Mouse (Mus musculus) spleen, postnatal 10 days (tissue): ENCODE measurements around the gene Medag.
A peak's percentile ranks its signal among the peaks of the same experiment; 100 is the strongest.

Experiments used
- DNase-seq, 2 experiments: peaks; one replicate each; pipeline ENCODE4 v3.0.0; 2021 to 2022; ENCODE audit warnings: low spot score in 2 of 2

Medag gene

DNA sequence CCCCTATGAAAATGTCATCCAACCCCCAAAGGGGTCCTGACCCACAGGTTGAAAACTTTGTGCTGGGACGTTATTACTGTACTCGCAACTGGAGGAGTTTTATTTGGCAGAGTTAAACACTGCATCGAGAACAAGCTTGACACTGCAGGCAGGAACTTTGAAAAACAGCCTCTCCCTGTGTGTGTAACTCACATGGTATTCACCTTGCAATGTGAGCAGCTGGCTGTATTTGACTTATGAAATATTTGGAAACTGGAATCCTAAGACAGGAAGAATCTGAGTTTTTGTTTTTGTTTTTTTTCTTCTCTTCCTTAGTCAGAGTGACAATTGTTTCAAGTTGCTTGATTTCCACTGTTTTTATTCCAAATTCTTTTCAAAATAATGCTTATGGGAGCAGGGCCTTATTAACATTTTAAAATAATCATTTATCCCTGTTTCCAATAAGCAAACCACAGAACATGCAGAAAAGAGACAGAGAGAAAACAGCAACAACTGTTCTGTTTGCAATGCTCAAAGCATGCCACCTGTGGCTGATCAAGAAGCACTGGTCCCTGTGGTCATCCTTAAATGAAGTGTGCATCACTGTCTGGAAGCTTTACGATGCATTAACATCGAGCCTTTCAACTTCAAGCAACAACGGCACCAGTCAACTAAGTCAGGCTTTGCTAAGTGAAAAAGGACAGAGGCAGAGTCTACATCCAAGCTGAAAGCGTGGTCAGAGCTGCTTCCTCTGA lies 26.2 kb upstream of the Medag start:
- DNase-seq = no peak

DNA sequence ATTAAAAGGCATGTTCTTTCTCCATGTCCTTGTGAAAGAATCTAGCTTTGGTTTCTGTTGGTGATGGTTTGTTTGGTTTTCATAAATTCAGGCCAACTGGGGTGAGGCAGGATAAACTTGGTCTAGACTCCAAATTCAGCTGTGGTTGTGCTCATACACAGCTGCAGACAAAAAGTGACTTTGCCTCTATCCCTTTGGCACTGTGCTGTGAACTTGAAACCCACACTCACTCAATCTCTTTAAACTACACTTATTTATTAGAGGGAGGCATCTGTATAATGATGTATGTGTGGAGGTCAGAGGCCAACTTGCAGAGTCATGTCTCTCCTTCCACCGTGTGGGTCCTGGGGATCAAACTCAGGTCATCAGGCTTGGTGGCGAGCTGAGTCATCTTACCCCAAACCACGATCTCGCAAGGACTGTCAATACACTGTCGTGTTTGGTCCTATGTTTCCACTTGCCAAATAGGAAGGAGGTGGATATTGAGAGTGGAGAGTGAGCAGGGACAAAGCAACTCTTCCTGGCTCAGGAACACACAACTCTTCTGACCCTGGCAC lies 25.2 kb upstream of the Medag start:
- DNase-seq = no peak

DNA sequence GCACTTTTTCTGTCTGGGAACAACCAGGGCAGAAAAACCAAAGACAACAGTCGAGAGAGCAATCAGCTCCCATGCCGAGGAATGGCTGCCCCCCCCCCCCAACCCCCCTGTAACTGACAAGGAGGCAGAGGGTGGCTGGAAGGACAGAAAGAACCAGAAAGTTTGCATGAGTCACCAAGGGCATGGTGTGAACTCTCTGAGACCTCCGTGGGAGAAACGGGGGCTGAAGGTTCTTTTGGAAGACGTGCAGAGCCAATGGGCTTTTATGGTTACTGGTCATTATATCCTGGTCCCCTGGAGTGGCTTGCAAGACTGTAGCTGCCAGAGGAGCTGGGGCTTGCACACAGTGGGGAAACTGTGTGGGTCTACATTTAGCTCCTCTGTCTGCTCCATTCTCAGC lies 22.6 kb upstream of the Medag start:
- no peak for DNase-seq

DNA sequence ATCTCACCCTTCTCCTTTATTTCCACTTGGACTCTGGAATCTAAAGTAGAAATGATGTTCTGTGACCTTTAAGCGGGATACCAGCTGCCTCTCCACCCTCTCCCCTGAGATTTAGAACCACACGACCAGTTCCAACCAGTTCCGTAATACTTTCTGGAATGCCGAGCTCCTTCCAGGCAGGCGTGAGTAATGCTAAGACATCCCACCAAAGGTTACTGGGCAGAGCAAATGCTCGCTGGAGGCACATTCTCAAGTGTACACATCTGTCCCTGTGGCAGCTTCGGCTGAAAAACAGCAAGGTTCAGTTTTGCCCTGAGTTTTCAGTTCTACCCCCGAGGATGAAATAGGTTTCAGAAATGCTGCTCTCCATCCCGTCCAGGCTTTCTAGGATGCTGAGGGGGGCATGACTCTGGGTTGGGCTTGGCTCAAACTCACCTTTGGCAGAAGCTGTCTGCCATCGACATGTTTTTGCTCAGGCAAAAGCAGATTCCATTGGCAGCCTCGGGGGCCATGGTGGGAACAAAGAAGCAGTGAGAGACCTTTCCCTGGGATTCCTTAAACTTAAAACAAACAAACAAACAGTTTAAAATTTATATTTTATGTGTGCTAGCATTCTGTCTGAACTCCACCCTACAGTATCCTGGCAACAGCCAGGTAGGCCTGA lies 21.9 kb upstream of the Medag start:
- DNase-seq = no peak

DNA sequence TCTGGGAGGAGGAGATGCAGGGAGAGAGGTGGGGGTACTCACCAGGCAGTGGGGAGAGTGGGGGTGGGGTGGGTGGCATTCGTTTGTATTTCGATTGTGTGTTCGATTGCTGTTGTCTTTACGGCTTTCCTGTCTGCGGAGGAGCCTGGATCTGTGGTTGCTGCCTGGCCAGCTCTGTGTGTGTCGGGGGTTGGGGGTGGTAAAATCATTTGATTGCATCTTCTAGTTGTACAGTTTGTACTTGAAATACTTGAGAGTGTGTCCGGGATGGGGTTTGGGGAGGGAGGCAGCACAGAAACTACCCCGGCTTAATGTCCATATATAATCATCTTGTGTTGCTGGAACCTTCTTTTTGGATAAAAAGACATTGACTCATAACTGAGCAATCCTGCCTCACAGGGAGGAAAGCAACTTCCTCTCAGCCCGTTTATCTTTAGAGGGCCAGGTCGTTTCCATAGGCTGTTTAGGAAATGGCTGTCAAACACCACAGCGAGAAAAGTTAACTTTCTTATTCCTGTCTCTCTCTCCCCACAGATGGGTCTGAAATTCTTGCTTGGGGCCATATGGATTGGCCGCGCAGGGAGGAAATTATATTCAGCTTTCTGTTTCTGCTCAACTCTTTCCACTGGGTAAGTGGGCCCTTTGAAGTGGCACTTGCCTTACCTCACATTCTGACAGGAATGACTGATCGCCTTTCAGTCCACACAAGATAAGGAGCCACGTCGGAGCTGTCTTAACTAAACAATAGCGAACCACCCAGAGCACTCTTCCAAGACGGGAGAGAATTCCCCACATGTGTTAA lies 19.8 kb upstream of the Medag start:
- no peak for DNase-seq

DNA sequence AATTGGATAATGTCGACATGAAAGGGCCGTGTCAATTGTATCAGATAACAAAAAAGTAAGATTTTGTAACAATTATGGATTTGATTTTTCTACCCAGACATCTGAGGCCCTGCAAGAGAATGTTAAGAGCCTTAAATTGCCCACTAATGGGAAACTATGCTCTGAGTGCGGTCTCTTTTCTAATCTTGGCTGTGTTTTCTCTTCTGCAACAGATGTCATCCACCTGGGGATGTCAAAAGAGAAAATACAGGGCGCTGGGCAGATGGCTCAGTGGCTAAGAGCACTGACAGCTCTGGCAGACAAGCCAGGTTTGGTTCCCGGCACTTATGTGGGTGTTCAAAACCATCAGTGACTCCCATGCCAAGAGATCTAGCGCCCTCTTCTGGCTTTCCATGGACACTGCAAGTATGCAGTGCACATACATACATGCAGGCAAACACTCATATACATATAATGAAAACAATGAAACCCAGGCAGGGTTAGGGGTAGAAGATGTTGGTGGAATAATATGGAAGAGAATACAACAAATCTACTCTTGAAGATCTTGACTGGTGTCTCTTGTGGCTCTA lies 19.0 kb upstream of the Medag start:
- no peak for DNase-seq

DNA sequence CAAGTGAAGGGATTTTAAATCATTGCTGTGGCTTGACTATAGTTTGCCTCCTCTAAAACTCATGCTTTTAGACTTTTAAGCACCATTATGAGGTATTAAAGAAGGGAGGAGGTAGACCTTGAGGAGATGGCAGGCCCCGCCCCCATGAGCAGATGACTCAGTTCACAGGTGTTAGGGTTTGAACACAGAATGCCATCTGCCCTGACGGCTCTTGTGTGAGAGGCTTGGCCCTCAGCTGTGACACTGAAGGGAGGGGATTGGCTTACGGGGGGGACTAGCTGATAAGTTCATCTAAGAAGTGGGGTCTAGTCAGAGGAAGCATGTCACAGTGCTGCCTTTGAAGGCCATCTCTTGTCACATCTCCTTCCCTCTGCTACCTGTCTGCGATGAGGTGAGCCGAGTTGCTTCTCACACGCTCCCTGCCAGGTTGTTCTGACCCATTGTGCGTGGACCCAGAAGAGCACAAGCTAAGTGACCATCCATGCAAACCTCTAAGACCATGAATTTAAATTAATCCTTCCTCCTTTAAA lies 10.0 kb upstream of the Medag start:
- DNase-seq = no peak

DNA sequence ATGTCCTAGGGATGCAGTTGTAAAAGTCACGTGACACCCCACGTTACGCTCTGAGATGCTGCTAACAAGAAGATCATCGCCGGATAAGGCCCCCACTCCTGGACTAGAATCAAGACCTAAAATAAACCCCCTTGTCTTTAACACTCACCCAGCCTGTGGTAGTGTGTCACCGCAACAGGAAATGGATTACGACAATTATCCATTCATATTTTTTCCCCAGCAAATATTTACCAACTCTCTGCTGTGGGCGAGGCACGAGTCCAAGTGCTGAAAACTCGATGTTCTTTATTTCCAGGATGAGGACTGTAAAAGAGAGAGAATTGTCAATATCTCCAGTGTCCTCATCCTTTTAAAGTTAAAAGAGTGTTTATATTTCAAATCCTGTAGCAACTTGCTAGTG lies 9.5 kb upstream of the Medag start:
- DNase-seq = no peak

DNA sequence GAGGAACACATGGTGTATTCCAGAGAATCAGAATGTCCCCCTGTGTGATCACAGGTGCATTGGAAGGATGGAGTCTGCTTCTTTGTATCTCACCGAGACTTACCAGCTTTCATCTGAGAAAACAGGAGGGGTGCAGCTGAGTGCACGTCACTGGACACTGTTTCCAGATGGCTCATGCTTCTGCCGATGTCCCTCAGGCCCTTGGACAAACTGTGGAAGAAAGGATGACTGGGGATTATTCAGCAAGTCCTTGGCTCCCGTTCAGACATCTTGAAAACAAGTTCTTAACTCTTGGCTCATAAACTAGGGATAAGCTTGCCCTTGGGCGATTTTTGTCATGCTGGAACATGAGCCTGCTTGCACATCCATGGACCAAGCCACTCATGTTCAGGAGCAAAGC lies 8.2 kb upstream of the Medag start:
- DNase-seq = no peak

DNA sequence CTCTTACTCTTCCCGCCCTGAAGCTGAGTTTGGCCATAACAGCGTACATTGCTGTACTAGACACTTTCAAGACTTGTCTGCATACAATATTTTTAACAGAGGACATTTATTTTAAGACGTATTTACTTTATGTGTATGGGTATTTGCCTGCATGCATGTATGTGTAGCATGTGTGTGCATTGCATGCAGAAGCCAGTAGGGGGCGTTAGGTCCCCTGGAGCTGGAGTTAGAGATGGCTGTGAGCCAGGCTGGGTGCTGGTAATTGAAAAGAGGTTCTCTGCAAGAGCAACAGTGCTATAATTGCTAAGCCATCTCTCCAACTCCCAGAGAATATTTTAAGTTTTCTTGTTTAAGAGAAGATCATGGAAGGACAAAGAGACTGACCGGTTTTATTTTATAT lies 6.8 kb upstream of the Medag start:
- no peak for DNase-seq

DNA sequence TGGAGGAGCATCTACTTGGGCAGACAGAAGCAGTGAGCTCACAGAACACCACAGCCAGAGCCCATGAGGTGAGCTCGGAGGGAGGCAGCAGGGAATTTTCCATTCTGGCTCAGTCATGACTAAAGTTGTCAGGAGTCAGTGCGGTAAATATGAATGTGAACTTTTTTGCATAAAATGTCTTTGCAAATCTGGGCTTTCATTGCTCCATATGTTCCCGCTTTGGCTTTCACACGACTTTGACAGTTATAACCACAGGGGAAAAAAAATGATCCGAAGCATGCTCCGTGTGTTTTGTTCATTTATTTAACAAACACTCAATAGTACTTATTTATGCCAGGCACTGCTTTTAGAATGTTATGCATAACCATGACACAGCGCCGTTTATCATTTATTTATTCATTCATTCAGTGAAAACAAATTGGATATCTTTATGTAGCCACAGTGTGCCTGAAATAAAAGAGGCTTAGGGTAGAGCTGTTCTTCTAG lies 4.7 kb upstream of the Medag start:
- no peak for DNase-seq

DNA sequence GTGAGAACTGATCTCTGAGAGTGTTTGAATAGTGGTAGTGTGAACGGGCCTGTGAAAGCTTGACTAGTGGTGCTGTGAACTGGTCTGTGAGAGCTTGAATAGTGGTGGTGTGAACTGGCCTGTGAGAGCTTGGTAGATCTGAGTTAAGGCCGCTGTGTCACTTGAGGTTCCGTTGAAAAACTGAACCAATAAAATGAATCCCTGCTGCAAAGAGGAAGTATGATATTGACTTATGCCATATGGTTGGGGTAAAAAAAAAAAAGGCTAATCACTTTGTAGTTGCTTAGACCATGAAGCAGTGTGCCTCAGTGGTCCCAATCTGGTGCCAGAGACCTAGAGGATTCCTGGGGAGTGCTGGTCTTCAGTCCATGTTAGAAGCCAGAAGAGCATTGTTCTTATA lies 2.0 kb upstream of the Medag start:
- no peak for DNase-seq

DNA sequence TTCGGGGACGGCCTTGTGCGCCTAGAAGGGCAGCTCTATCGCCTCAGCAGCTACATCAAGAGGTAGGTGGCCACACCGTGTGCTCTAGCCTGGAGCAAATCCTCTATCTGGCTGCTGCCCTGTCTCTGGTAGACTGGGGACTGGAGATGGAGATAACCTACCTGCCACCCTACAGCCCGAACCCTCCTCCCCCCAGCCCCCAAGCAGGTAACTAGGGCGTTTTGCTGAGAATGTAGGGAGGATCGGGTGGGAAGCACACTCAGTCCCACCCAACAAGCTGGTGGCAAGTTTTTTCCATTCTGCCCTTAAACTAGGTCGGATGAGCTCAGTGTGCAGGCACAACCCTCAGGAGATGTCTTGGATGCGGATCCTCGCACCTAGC lies 636 bp downstream of the Medag start:
- no peak for DNase-seq

DNA sequence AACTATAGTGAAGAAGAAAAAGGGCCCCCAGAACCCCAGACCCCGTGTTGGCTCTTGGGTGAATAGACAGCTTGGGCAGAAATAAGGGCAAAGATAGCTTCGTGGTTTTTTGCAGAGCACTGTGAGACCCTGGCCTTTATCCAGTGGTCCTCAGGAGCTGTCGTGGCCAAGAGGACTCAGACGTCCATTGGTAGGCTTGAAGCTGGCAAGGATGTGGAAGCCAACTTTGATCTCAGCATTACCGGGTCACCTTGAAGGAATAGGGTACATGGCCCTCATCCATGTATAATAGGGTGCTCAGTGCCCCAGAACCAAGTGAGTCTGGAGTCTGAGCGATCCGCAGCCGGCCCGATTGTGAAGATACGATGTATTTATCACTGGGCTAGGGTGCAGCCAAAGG lies 1.1 kb downstream of the Medag start:
- no peak for DNase-seq

DNA sequence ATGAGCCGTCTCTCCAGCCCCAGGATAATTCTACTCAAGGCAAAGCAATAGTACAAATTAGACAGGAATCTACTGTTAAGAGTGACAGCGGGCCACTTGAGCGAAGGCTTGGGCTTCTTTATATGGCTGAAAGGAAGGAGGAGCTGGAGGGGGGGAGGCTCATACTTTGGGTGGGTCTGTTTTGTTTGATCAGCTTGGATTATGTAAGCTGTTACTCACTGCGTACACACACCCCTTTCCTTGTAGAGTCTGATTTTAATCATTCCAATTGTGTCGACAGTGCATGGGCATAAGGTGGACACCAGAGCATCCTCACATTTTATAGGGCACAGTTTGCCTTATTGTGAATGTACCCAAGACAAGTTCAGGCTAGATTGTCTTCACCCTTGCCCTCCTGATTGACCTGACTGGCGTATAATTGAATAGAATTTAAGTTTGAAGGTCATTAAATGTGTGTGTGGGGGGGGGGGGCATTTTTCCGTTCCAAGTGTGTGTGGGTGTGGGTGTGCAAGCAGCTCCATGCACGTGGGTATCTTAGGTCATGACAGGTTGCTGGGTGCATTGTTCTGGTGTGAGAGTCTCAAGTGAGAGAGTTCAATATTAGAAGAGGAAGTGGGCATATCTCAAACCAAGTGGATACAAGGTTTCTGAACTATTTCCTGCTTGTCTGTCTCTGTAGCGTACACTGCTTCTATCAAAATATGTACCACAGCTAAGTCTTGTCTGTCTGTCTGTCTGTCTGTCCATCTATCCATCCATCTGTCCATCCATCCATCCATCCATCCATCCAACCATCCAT lies 3.0 kb downstream of the Medag start:
- no peak for DNase-seq

DNA sequence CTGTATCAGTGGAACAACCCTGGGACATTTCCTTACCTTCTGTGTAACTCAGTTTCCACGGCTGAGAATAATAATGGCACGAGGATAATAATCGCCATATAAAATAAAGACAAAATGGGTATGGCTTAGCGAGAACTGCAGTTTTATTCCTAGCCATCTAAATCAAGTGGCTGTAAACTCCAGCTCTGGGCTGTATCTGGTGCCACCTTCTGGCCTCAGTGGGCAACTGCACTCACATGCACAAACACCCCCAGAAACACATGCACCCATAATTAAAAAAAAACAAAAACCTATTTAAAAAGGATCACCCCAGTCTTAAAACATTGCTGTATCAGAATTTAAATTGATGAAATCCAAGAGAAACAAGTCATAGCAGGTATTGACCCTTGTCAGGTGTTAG lies 5.8 kb downstream of the Medag start:
- DNase-seq = no peak

DNA sequence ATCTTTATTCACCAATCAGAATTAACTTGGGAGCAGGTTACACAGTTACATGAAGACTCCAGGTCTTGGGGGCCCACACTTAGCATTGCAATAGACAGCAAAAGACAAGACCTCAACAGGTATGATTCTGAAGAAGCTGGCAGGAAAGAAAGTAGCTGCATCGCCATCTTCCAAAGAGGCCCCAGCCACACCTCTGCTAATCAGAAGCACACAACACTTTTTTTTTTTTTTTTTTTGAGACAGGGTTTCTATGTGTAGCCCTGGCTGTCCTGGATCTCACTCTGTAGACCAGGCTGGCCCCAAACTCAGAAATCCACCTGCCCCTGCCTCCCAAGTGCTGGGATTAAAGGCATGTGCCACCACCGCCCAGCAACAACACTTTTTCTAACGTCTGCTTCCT lies 15.0 kb downstream of the Medag start:
- DNase-seq = no peak

DNA sequence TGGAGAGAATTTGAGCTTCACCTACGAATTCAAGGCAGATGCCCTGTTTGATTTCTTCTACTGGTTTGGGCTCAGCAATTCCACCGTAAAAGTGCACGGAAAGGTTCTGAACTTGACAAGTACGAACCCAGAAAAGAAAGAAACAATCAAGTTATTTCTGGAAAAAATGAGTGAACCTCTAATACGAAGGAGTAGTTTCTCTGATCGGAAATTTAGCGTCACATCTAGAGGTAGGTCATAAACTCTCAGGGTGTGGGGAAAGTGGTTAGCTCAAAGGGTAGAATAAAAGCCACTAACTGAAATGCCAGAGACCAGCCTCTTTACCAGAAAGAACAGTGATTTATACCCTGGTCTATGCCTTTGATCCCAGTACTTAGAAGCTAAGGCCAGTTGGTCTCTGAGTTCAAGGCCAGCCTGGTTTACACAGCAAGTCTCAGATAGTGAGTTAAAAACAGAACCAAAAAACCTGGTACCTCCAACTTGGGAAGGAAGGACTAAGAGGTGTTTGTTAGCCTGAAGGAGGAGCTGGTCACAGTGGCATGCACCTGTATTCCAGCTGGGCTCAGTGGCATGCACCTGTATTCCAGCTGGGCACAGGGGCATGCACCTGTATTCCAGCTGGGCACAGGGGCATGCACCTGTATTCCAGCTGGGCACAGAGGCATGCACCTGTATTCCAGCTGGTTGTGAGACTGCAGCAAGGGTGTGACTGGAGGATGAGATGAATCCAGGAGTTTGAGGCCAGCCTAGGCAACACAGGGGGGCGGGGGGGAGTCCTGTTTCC lies 15.9 kb downstream of the Medag start:
- no peak for DNase-seq

DNA sequence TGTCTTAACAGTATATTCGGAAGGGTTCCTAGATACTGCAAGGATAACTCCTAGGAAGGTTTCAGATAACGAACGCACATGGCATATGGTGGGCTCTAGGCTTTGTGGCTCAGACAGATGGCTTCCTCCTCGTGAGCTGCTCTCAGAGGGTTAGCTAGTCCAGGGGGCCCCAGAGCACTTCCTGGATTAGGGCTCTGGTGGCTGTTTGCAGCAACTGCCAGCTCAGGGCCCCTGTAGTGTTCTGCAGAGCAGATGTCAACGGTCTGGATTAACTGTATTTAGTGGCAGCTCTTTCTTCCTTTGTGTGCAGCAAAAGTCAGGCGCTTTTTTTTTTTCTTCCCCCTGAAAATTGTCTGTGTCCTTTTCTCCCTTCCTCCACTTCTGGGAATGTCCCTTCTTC lies 16.8 kb downstream of the Medag start:
- DNase-seq = peak; percentile 18 to 60

DNA sequence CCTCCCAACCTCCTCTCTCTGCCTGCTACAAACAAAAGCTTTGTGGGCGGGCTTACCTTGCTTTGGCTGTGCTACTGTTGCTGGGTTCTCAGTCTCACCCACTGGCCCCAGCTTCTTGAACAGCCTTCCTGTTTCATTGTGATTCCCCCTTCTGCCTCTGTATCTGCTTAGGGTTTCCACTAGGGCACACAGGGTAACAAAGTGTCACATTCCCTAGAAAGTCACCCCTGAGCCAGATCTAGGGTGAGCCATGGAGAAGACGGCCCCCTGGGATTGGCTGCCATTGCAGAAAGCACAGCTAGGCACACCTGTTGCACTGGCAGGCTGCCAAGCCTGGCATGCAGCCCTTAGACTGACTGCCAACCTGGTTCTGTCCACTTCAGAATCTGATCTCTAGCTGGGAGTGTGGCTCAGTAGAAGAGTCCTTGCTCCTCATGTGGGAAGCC lies 17.3 kb downstream of the Medag start:
- DNase-seq = peak in 1 of 2 experiments; percentile 45
